ENCODE assay signal across 14 mouse cellular contexts in the genomic region with DNA sequence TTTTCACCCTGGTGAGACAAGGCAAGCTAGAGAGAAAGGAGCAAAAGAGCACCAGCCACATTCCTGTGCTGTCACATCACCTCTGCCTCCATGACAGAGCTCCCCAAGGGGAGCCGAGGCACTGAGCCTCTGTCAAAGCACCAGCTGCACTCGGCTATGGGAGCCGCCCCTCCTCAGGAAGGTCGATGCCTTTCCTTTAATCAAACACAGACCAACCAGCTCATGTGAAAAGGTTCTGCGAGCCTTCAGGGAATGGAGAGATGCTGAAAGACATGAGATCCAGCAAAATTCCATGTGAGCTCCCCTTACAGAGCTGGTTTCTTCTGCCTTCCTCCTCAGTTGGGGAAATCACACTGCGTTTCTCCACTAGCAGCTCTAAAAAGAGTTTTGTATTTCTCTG.
A peak's percentile ranks its signal among the peaks of the same experiment; 100 is the strongest.
DNase-seq lines count a peak whose midpoint lies in the region; ATAC-seq and TF ChIP-seq lines count a peak whose summit lies in the region.
"Had no signal": no experiment of that assay in that cellular context is flagged by ENCODE, and none has a peak within 500 bp of the region (broad histone marks: within the 10 kb centered on the region; RNA-seq: fewer than 3 reads in every experiment).

No protein-coding gene starts in this region.

- H3K9ac ChIP-seq in embryonic facial prominence, embryonic 15.5 days: no peak overlapping the region
- H3K9ac ChIP-seq in limb, embryonic 14.5 days (ENCODE audit: low read depth, low read length, severe bottlenecking): no peak overlapping the region
- H3K9ac ChIP-seq: liver, embryonic 12.5 days; lung, embryonic 15.5 days had no signal

- WGBS in embryonic facial prominence, embryonic 15.5 days: 10% methylated on average over 6 of the region's 6 CpGs
- WGBS in limb, embryonic 14.5 days: 18% methylated on average over 6 of the region's 6 CpGs

- TF ChIP-seq POLR2A in limb, embryonic 14.5 days (IDR thresholded peaks at IDR 0.05; ENCODE audit: borderline replicate concordance, extremely low read depth, insufficient read depth, insufficient read length): no peak

- peak; percentile 5 for DNase-seq in heart, postnatal 4 days
- DNase-seq in heart, adult 8-10 months (ENCODE audit: low spot score): no peak
- peak; percentile 59 for DNase-seq in embryo, embryonic 10.5 days (ENCODE audit: low spot score)
- DNase-seq in limb, embryonic 14.5 days (ENCODE audit: low spot score): peak; percentile 4
- no peak for DNase-seq in cerebellum, adult 18-20 months
- DNase-seq in right cerebral cortex, postnatal 25 days: no peak
- DNase-seq: cerebellum, postnatal 36 days; thymus, postnatal 4 days had no signal

- H3K9me3 ChIP-seq in embryonic facial prominence, embryonic 15.5 days (replicated peaks): no peaks in the 10 kb centered on the region
- H3K9me3 ChIP-seq in limb, embryonic 14.5 days (ENCODE audit: control insufficient read depth, low read length): no peaks in the 10 kb centered on the region
- H3K9me3 ChIP-seq: liver, embryonic 12.5 days; lung, embryonic 15.5 days had no signal

- H3K36me3 ChIP-seq in embryonic facial prominence, embryonic 15.5 days: no peaks in the 10 kb centered on the region
- no peaks in the 10 kb centered on the region for H3K36me3 ChIP-seq in limb, embryonic 14.5 days (ENCODE audit: control insufficient read depth, insufficient read depth, low read length)
- H3K36me3 ChIP-seq: liver, embryonic 12.5 days; lung, embryonic 15.5 days had no signal

- peak overlapping the region; percentile 76 for H3K27ac ChIP-seq in embryonic facial prominence, embryonic 15.5 days (replicated peaks)
- peak overlapping the region; percentile 48; the same call in 1 of the 2 replicates for H3K27ac ChIP-seq in limb, embryonic 14.5 days (replicated peaks; ENCODE audit: low read depth, low read length)
- H3K27ac ChIP-seq: kidney, postnatal 0 days; liver, embryonic 12.5 days; lung, embryonic 15.5 days had no signal

- H3K4me2 ChIP-seq in embryonic facial prominence, embryonic 15.5 days (replicated peaks): no peak overlapping the region
- 0 out of 2 replicates have a peak overlapping the region, but pooled peaks have one; percentile 5 for H3K4me2 ChIP-seq in limb, embryonic 14.5 days (replicated peaks; ENCODE audit: low read depth, low read length, severe bottlenecking)
- H3K4me2 ChIP-seq: liver, embryonic 12.5 days; lung, embryonic 15.5 days had no signal

- no peak overlapping the region for H3K4me3 ChIP-seq in embryonic facial prominence, embryonic 15.5 days (replicated peaks)
- no peak overlapping the region for H3K4me3 ChIP-seq in limb, embryonic 14.5 days (replicated peaks; ENCODE audit: low read length)
- H3K4me3 ChIP-seq: liver, embryonic 12.5 days; lung, embryonic 15.5 days had no signal

- ATAC-seq in embryonic facial prominence, embryonic 15.5 days (ENCODE audit: insufficient number of reproducible peaks, low FRiP score, low TSS enrichment, low read depth): no peak
- ATAC-seq in limb, embryonic 14.5 days (ENCODE audit: low FRiP score, low read depth): peak; percentile 41; the same call in 1 of the 2 replicates
- ATAC-seq in activated CD4-positive, CD25-positive, alpha-beta regulatory T cell, adult 4 months: no peak
- ATAC-seq: intestine, embryonic 16.5 days; liver, embryonic 12.5 days had no signal

- H3K4me1 ChIP-seq in embryonic facial prominence, embryonic 15.5 days: peaks cover 13% of the 10 kb centered on the region
- H3K4me1 ChIP-seq in limb, embryonic 14.5 days (ENCODE audit: control insufficient read depth, insufficient read depth, low read length): peaks cover 22% of the 10 kb centered on the region
- H3K4me1 ChIP-seq: liver, embryonic 12.5 days; lung, embryonic 15.5 days had no signal

- H3K27me3 ChIP-seq in embryonic facial prominence, embryonic 15.5 days: no peaks in the 10 kb centered on the region
- H3K27me3 ChIP-seq in limb, embryonic 14.5 days (ENCODE audit: control insufficient read depth, insufficient read depth, low read length): no peaks in the 10 kb centered on the region
- H3K27me3 ChIP-seq: liver, embryonic 12.5 days; lung, embryonic 15.5 days had no signal

Comparison
In these comparisons a context has a peak if more than half of its experiments do, and no peak if none do; other contexts are left out.
1. DNase-seq: peak in heart, postnatal 4 days (single experiment), embryo, embryonic 10.5 days (single experiment) and limb, embryonic 14.5 days (single experiment); none in heart, adult 8-10 months (single experiment), cerebellum, adult 18-20 months (0 of 2) and right cerebral cortex, postnatal 25 days (single experiment).